Mouse (Mus musculus) layer of hippocampus, postnatal 10 days (tissue): ENCODE measurements around the gene Rbm15b. TPM values are rescaled to one million over a fixed set of nuclear protein-coding genes. Genes with fewer than 3 reads are reported as not detected.

Source experiments
- DNase-seq, 2 experiments: peaks; one replicate each; pipeline ENCODE4 v3.0.0; 2021; ENCODE audit warnings: low spot score in 2 of 2
- long read RNA-seq: library from polyadenylated mRNA; stranded (forward); transcript quantifications from one replicate; pipeline ENCODE4 v2.0.0, GENCODE M21; 2023
- total RNA-seq, 2 experiments: library from RNA; stranded (reverse); gene quantifications; 2 replicates each; pipeline ENCODE4 v1.2.3; 2021

The Rbm15b gene
- total RNA-seq, result 10 to 100 TPM; 58.3 to 61.2 TPM
- long read RNA-seq, full-length matches to known transcripts, result 41 of 41 reads
- long read RNA-seq, partial matches to known transcripts, result 0 of 41 reads
- long read RNA-seq, other reads (novel, unspliced or antisense), result 0 of 41 reads

- DNase-seq, result peak; percentile 98 to 99
Observed at GRCm38 (mm10) chr9:106886828-106887702, at the start of gene Rbm15b. Rbm15b (minus strand) TSS chr9:106887428.

- no peak for DNase-seq
Observed at GRCm38 (mm10) chr9:106934998-106935397, 47.8 kb upstream of the Rbm15b start.

GRCm38 (mm10) chr9:106914878-106915277, 27.6 kb upstream of the Rbm15b start:
- no peak for DNase-seq

- DNase-seq, result no peak
Observed at GRCm38 (mm10) chr9:106913759-106914158, 26.5 kb upstream of the Rbm15b start.

GRCm38 (mm10) chr9:106911624-106912023, 24.4 kb upstream of the Rbm15b start:
- no peak for DNase-seq

GRCm38 (mm10) chr9:106908715-106909114, 21.5 kb upstream of the Rbm15b start:
- no peak for DNase-seq

GRCm38 (mm10) chr9:106908174-106908573, 20.9 kb upstream of the Rbm15b start:
- DNase-seq, result no peak

GRCm38 (mm10) chr9:106906597-106906996, 19.4 kb upstream of the Rbm15b start:
- no peak for DNase-seq

- DNase-seq, result peak in 1 of 2 experiments; percentile 51
Observed at GRCm38 (mm10) chr9:106903791-106904134, 16.5 kb upstream of the Rbm15b start.

GRCm38 (mm10) chr9:106903099-106903790, 16.0 kb upstream of the Rbm15b start:
- DNase-seq, result no peak

GRCm38 (mm10) chr9:106901596-106901995, 14.4 kb upstream of the Rbm15b start:
- no peak for DNase-seq

- no peak for DNase-seq
Observed at GRCm38 (mm10) chr9:106898901-106899300, 11.7 kb upstream of the Rbm15b start.

GRCm38 (mm10) chr9:106893327-106893726, 6.1 kb upstream of the Rbm15b start:
- no peak for DNase-seq

- no peak for DNase-seq
Observed at GRCm38 (mm10) chr9:106892552-106892875, 5.3 kb upstream of the Rbm15b start.

- DNase-seq, result peak; percentile 93 to 96
Observed at GRCm38 (mm10) chr9:106891829-106892551, 4.8 kb upstream of the Rbm15b start, which contains the start of gene Manf. Manf (minus strand) TSS chr9:106891979.

- DNase-seq, result no peak
Observed at GRCm38 (mm10) chr9:106891341-106891741, 4.1 kb upstream of the Rbm15b start.

GRCm38 (mm10) chr9:106890496-106891240, 3.4 kb upstream of the Rbm15b start:
- no peak for DNase-seq

GRCm38 (mm10) chr9:106889321-106889720, 2.1 kb upstream of the Rbm15b start:
- no peak for DNase-seq

GRCm38 (mm10) chr9:106888346-106888745, 1.1 kb upstream of the Rbm15b start:
- DNase-seq, result no peak

GRCm38 (mm10) chr9:106885901-106886731, 1.1 kb downstream of the Rbm15b start:
- peak; percentile 46 to 59 for DNase-seq
